Mouse (Mus musculus) midbrain, embryonic 12.5 days (tissue): ENCODE data around the gene Pde7b. TPM values are rescaled to one million over a fixed set of nuclear protein-coding genes. Genes with fewer than 3 reads are reported as not detected.
A peak's percentile ranks its signal among the peaks of the same experiment; 100 is the strongest.

Experiments
- ATAC-seq: fragments of 200-750 bp; cut with Nextera tagmentation; 2 replicates; pipeline ENCODE4 v1.8.0; 2017; ENCODE audit warnings: low read depth, moderate TSS enrichment, moderate library complexity; ENCODE audit not compliant: low FRiP score
- H3K27ac ChIP-seq: fragments of 300-500 bp; sonication (generic); replicated peaks from 2 replicates; pipeline ENCODE4 v1.5.1; 2016; ENCODE audit warnings: mild to moderate bottlenecking
- H3K27me3 ChIP-seq: fragments of 300-500 bp; sonication (generic); 2 replicates; pipeline ENCODE4 v1.6.1; 2016; ENCODE audit warnings: mild to moderate bottlenecking
- H3K36me3 ChIP-seq: fragments of 300-500 bp; sonication (generic); 2 replicates; pipeline ENCODE4 v1.6.1; 2016
- H3K4me1 ChIP-seq: fragments of 300-500 bp; sonication (generic); 2 replicates; pipeline ENCODE4 v1.6.1; 2016
- H3K4me2 ChIP-seq: fragments of 300-500 bp; sonication (generic); replicated peaks from 2 replicates; pipeline ENCODE4 v1.6.1; 2016; ENCODE audit warnings: mild to moderate bottlenecking, moderate library complexity
- H3K4me3 ChIP-seq: fragments of 300-500 bp; sonication (generic); 2 replicates; pipeline ENCODE4 v1.5.1; 2016; ENCODE audit warnings: mild to moderate bottlenecking
- H3K9ac ChIP-seq: fragments of 300-500 bp; sonication (generic); replicated peaks from 2 replicates; pipeline ENCODE4 v1.6.1; 2016; ENCODE audit warnings: mild to moderate bottlenecking, moderate library complexity
- H3K9me3 ChIP-seq: fragments of 300-500 bp; sonication (generic); 2 replicates; pipeline ENCODE4 v1.6.1; 2016; ENCODE audit warnings: mild to moderate bottlenecking
- WGBS: fragments of 180-500 bp; shearing (Covaris S2); methylation state at CpG from one replicate; pipeline ENCODE4 v1.1.7; 2016; 5-methylcytosine and 5-hydroxymethylcytosine counted together
- polyA plus RNA-seq: library from polyadenylated mRNA; unstranded; fragments of >200 nt; fragmentation: Nextera tagmentation; extraction: Ambion mirVana; gene quantifications from 2 replicates; pipeline ENCODE4 v1.2.1, GENCODE M21; 2016

Pde7b gene
- polyA plus RNA-seq, 1 experiment from 2014 or later, result 3.2 TPM

GRCm38 (mm10) chr10:20435913-20436312 lies 289.0 kb downstream of the Pde7b start:
- Histone ChIP-seq H3K4me1 (no peaks in the 10 kb centered on the region), H3K9me3 (no peaks in the 10 kb centered on the region), H3K36me3 (no peaks in the 10 kb centered on the region), H3K4me3 (no peak overlapping the region), H3K9ac (no peak overlapping the region), H3K27ac (no peak overlapping the region), H3K27me3 (no peaks in the 10 kb centered on the region), H3K4me2 (no peak overlapping the region)
- WGBS, result 91% methylated on average over 7 of the region's 7 CpGs
- no peak for ATAC-seq

- no peak for ATAC-seq
- Histone ChIP-seq H3K4me2 (no peak overlapping the region), H3K4me1 (no peaks in the 10 kb centered on the region), H3K4me3 (no peak overlapping the region), H3K27me3 (no peaks in the 10 kb centered on the region), H3K9me3 (no peaks in the 10 kb centered on the region), H3K9ac (no peak overlapping the region), H3K27ac (no peak overlapping the region), H3K36me3 (no peaks in the 10 kb centered on the region)
- WGBS, result 86% methylated on average over 12 of the region's 12 CpGs
Observed at GRCm38 (mm10) chr10:20431336-20431735, 293.5 kb downstream of the Pde7b start.

- 85% methylated on average over 10 of the region's 10 CpGs for WGBS
- no peaks in the 10 kb centered on the region for H3K27me3 ChIP-seq
- ATAC-seq, result no peak
Observed at GRCm38 (mm10) chr10:20421299-20421883, 303.5 kb downstream of the Pde7b start.

GRCm38 (mm10) chr10:20420296-20420695 lies 304.6 kb downstream of the Pde7b start:
- Histone ChIP-seq H3K27me3 (no peaks in the 10 kb centered on the region), H3K9ac (no peak overlapping the region), H3K36me3 (no peaks in the 10 kb centered on the region), H3K9me3 (no peaks in the 10 kb centered on the region), H3K4me2 (no peak overlapping the region), H3K4me3 (no peak overlapping the region), H3K4me1 (no peaks in the 10 kb centered on the region), H3K27ac (no peak overlapping the region)
- WGBS, result 71% methylated on average over 7 of the region's 7 CpGs
- ATAC-seq, result no peak

More at GRCm38 (mm10) chr10:20421299-20421883, 303.5 kb downstream of the Pde7b start:
- Histone ChIP-seq H3K4me2 (no peak overlapping the region), H3K9me3 (no peaks in the 10 kb centered on the region), H3K4me3 (no peak overlapping the region), H3K9ac (no peak overlapping the region), H3K4me1 (no peaks in the 10 kb centered on the region), H3K36me3 (no peaks in the 10 kb centered on the region), H3K27ac (no peak overlapping the region)

GRCm38 (mm10) chr10:20418856-20419219 lies 306.0 kb downstream of the Pde7b start:
- ATAC-seq, result no peak
- no peak overlapping the region for H3K27ac ChIP-seq
- no peaks in the 10 kb centered on the region for H3K36me3 ChIP-seq
- no peak overlapping the region for H3K4me2 ChIP-seq
- WGBS, result 79% methylated on average over 10 of the region's 10 CpGs
- H3K9me3 ChIP-seq, result no peaks in the 10 kb centered on the region
- H3K4me1 ChIP-seq, result no peaks in the 10 kb centered on the region
- H3K27me3 ChIP-seq, result no peaks in the 10 kb centered on the region
- no peak overlapping the region for H3K4me3 ChIP-seq
- H3K9ac ChIP-seq, result no peak overlapping the region

- WGBS, result 82% methylated on average over 11 of the region's 11 CpGs
- Histone ChIP-seq H3K9ac (no peak overlapping the region), H3K27ac (no peak overlapping the region), H3K9me3 (no peaks in the 10 kb centered on the region), H3K4me3 (no peak overlapping the region), H3K36me3 (no peaks in the 10 kb centered on the region), H3K27me3 (no peaks in the 10 kb centered on the region), H3K4me1 (no peaks in the 10 kb centered on the region), H3K4me2 (no peak overlapping the region)
- no peak for ATAC-seq
Observed at GRCm38 (mm10) chr10:20418202-20418855, 306.5 kb downstream of the Pde7b start.

- no peak for ATAC-seq
- Histone ChIP-seq H3K27ac (no peak overlapping the region), H3K9ac (no peak overlapping the region), H3K4me1 (no peaks in the 10 kb centered on the region), H3K4me3 (no peak overlapping the region), H3K9me3 (no peaks in the 10 kb centered on the region), H3K36me3 (no peaks in the 10 kb centered on the region), H3K4me2 (no peak overlapping the region), H3K27me3 (no peaks in the 10 kb centered on the region)
- 89% methylated on average over 10 of the region's 10 CpGs for whole genome bisulfite sequencing
Observed at GRCm38 (mm10) chr10:20409181-20409580, 315.7 kb downstream of the Pde7b start.

- Histone ChIP-seq H3K9ac (no peak overlapping the region), H3K4me3 (no peak overlapping the region), H3K9me3 (no peaks in the 10 kb centered on the region), H3K4me1 (no peaks in the 10 kb centered on the region), H3K4me2 (no peak overlapping the region), H3K27me3 (no peaks in the 10 kb centered on the region), H3K27ac (no peak overlapping the region), H3K36me3 (no peaks in the 10 kb centered on the region)
- no peak for ATAC-seq
- WGBS, result 90% methylated on average over 3 of the region's 3 CpGs
Observed at GRCm38 (mm10) chr10:20408336-20408735, 316.5 kb downstream of the Pde7b start.

- H3K36me3 ChIP-seq, result no peaks in the 10 kb centered on the region
- 0 out of 2 replicates have a peak, but pooled peaks have one; percentile 30 for ATAC-seq
- H3K4me2 ChIP-seq, result no peak overlapping the region
Observed at GRCm38 (mm10) chr10:20405471-20405870, 319.4 kb downstream of the Pde7b start.

GRCm38 (mm10) chr10:20402941-20403340 lies 321.9 kb downstream of the Pde7b start:
- H3K9ac ChIP-seq, result no peak overlapping the region
- ATAC-seq, result no peak
- H3K4me2 ChIP-seq, result no peak overlapping the region
- no peak overlapping the region for H3K4me3 ChIP-seq
- no peaks in the 10 kb centered on the region for H3K4me1 ChIP-seq
- no peak overlapping the region for H3K27ac ChIP-seq
- WGBS, result 82% methylated on average over 5 of the region's 5 CpGs
- H3K9me3 ChIP-seq, result no peaks in the 10 kb centered on the region
- H3K36me3 ChIP-seq, result no peaks in the 10 kb centered on the region
- no peaks in the 10 kb centered on the region; the same call in 1 of the 2 replicates for H3K27me3 ChIP-seq

More at GRCm38 (mm10) chr10:20405471-20405870, 319.4 kb downstream of the Pde7b start:
- H3K4me1 ChIP-seq, result no peaks in the 10 kb centered on the region
- no peak overlapping the region for H3K4me3 ChIP-seq
- no peaks in the 10 kb centered on the region for H3K27me3 ChIP-seq
- H3K9ac ChIP-seq, result no peak overlapping the region
- H3K27ac ChIP-seq, result no peak overlapping the region
- H3K9me3 ChIP-seq, result no peaks in the 10 kb centered on the region
- WGBS, result 97% methylated on average over 2 of the region's 2 CpGs

- H3K9ac ChIP-seq, result no peak overlapping the region
- WGBS, result 72% methylated on average over 15 of the region's 15 CpGs
- H3K9me3 ChIP-seq, result no peaks in the 10 kb centered on the region
- peak overlapping the region; percentile 18 for H3K4me2 ChIP-seq
- H3K36me3 ChIP-seq, result no peaks in the 10 kb centered on the region
- ATAC-seq, result no peak
- H3K4me3 ChIP-seq, result no peak overlapping the region
- no peaks in the 10 kb centered on the region; the same call in 1 of the 2 replicates for H3K27me3 ChIP-seq
- H3K27ac ChIP-seq, result no peak overlapping the region
- no peaks in the 10 kb centered on the region for H3K4me1 ChIP-seq
Observed at GRCm38 (mm10) chr10:20400406-20400805, 324.5 kb downstream of the Pde7b start.

GRCm38 (mm10) chr10:20398641-20399390 lies 326.1 kb downstream of the Pde7b start:
- H3K4me3 ChIP-seq, result no peak overlapping the region
- H3K4me2 ChIP-seq, result no peak overlapping the region
- H3K4me1 ChIP-seq, result no peaks in the 10 kb centered on the region
- H3K36me3 ChIP-seq, result no peaks in the 10 kb centered on the region
- no peaks in the 10 kb centered on the region; the same call in 1 of the 2 replicates for H3K27me3 ChIP-seq
- no peaks in the 10 kb centered on the region for H3K9me3 ChIP-seq
- H3K27ac ChIP-seq, result no peak overlapping the region
- WGBS, result 77% methylated on average over 12 of the region's 12 CpGs
- no peak for ATAC-seq
- no peak overlapping the region for H3K9ac ChIP-seq
